Mouse (Mus musculus): ENCODE data around the gene Bach2. TPM values are rescaled to one million over a fixed set of nuclear protein-coding genes. Genes with fewer than 3 reads are reported as not detected.

Bach2 gene
- polyA plus RNA-seq, 1 experiment from 2014 or later = 16.4 TPM

DNA sequence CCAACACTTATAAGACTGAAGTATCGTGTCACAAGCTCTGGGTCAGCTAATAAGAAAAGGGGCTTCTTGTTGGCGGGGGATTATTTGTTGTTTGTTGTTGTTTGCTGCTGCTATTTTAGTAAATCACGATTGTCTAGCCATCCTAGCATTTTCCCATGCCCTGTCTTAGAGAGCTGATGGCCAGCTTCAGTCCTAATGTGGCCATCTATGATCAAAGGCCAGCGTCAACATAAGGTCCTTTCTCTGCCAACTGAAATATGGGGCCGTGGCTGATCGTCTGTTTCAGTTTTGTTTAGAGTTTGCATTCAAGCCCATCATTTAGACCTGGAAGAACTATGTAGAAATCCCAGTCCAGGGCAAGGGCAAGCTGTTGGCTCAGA, 282.7 kb downstream of the Bach2 start:
- no peak overlapping the region for H3K4me2 ChIP-seq (ENCODE audit: low read depth, severe bottlenecking)
- H3K4me3 ChIP-seq (ENCODE audit: low read depth, low read length) = no peak overlapping the region
- no peak for ATAC-seq (ENCODE audit: insufficient number of reproducible peaks, low FRiP score, low TSS enrichment, low read depth)
- H3K4me1 ChIP-seq (ENCODE audit: control insufficient read depth, insufficient read depth, low read length) = peaks cover 40% of the 10 kb centered on the region
- no peaks in the 10 kb centered on the region for H3K36me3 ChIP-seq (ENCODE audit: control insufficient read depth, insufficient read depth, low read length)
- WGBS = 40% methylated on average over 6 of the region's 6 CpGs
- DNase-seq (ENCODE audit: low spot score) = no peak
- no peak overlapping the region for H3K9ac ChIP-seq (ENCODE audit: low read length)
- H3K27me3 ChIP-seq (ENCODE audit: control insufficient read depth, insufficient read depth, low read length) = no peaks in the 10 kb centered on the region
- H3K9me3 ChIP-seq (ENCODE audit: control insufficient read depth, low read length) = no peaks in the 10 kb centered on the region
- H3K27ac ChIP-seq (replicated peaks; ENCODE audit: low read depth, low read length) = 0 out of 2 replicates have a peak overlapping the region, but pooled peaks have one; percentile 33

GRCm38 (mm10) chr4:32522013-32522412, 283.4 kb downstream of the Bach2 start:
- Histone ChIP-seq H3K27me3 (ENCODE audit: control insufficient read depth, insufficient read depth, low read length) (no peaks in the 10 kb centered on the region), H3K4me2 (ENCODE audit: low read depth, severe bottlenecking) (no peak overlapping the region), H3K36me3 (ENCODE audit: control insufficient read depth, insufficient read depth, low read length) (no peaks in the 10 kb centered on the region), H3K4me1 (ENCODE audit: control insufficient read depth, insufficient read depth, low read length) (peaks cover 46% of the 10 kb centered on the region), H3K9me3 (ENCODE audit: control insufficient read depth, low read length) (no peaks in the 10 kb centered on the region), H3K4me3 (ENCODE audit: low read depth, low read length) (no peak overlapping the region), H3K27ac (replicated peaks; ENCODE audit: low read depth, low read length) (peak overlapping the region; percentile 39; the same call in 1 of the 2 replicates), H3K9ac (ENCODE audit: low read length) (no peak overlapping the region)
- ATAC-seq (ENCODE audit: insufficient number of reproducible peaks, low FRiP score, low TSS enrichment, low read depth) = no peak
- 52% methylated on average over 2 of the region's 2 CpGs for WGBS
- DNase-seq (ENCODE audit: low spot score) = no peak

GRCm38 (mm10) chr4:32524282-32524681, 285.7 kb downstream of the Bach2 start:
- ATAC-seq (ENCODE audit: insufficient number of reproducible peaks, low FRiP score, low TSS enrichment, low read depth) = no peak
- 23% methylated on average over 2 of the region's 2 CpGs for WGBS
- Histone ChIP-seq H3K9me3 (ENCODE audit: control insufficient read depth, low read length) (no peaks in the 10 kb centered on the region), H3K27me3 (ENCODE audit: control insufficient read depth, insufficient read depth, low read length) (no peaks in the 10 kb centered on the region), H3K4me3 (ENCODE audit: low read depth, low read length) (no peak overlapping the region), H3K4me2 (ENCODE audit: low read depth, severe bottlenecking) (no peak overlapping the region), H3K4me1 (ENCODE audit: control insufficient read depth, insufficient read depth, low read length) (peaks cover 46% of the 10 kb centered on the region), H3K36me3 (ENCODE audit: control insufficient read depth, insufficient read depth, low read length) (no peaks in the 10 kb centered on the region), H3K27ac (replicated peaks; ENCODE audit: low read depth, low read length) (no peak overlapping the region), H3K9ac (ENCODE audit: low read length) (no peak overlapping the region)
- DNase-seq (ENCODE audit: low spot score) = no peak

DNA sequence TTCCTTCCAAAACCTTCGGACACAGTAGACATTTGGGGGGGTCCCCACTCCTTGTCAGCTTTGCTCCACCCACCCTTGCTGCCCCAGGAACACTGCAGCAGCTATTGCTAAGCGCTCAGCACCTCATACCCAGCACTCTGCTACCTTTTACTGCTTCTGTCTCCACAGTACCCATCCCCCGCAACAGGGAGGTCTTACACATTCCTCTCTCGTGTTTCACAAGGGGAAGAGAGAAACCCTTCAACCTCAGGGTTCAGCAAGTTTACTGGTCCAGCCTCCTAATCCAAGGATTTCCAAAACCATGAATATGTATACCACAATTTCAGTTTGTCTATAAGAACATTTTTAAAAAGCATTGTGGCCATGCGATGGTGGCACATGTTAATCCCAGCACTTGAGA, 286.4 kb downstream of the Bach2 start:
- no peaks in the 10 kb centered on the region for H3K9me3 ChIP-seq (ENCODE audit: control insufficient read depth, low read length)
- ATAC-seq (ENCODE audit: insufficient number of reproducible peaks, low FRiP score, low TSS enrichment, low read depth) = no peak
- H3K4me2 ChIP-seq (ENCODE audit: low read depth, severe bottlenecking) = no peak overlapping the region
- H3K36me3 ChIP-seq (ENCODE audit: control insufficient read depth, insufficient read depth, low read length) = no peaks in the 10 kb centered on the region
- H3K4me1 ChIP-seq (ENCODE audit: control insufficient read depth, insufficient read depth, low read length) = peaks cover 46% of the 10 kb centered on the region
- WGBS = 57% methylated on average over 5 of the region's 5 CpGs
- no peak overlapping the region for H3K4me3 ChIP-seq (ENCODE audit: low read depth, low read length)
- DNase-seq (ENCODE audit: low spot score) = peak; percentile 46
- no peak overlapping the region for H3K9ac ChIP-seq (ENCODE audit: low read length)
- H3K27me3 ChIP-seq (ENCODE audit: control insufficient read depth, insufficient read depth, low read length) = no peaks in the 10 kb centered on the region
- no peak overlapping the region for H3K27ac ChIP-seq (replicated peaks; ENCODE audit: low read depth, low read length)

- Histone ChIP-seq H3K36me3 (ENCODE audit: control insufficient read depth, insufficient read depth, low read length) (no peaks in the 10 kb centered on the region), H3K9ac (ENCODE audit: low read length) (no peak overlapping the region), H3K4me3 (ENCODE audit: low read depth, low read length) (no peak overlapping the region), H3K9me3 (ENCODE audit: control insufficient read depth, low read length) (no peaks in the 10 kb centered on the region), H3K27me3 (ENCODE audit: control insufficient read depth, insufficient read depth, low read length) (no peaks in the 10 kb centered on the region), H3K4me1 (ENCODE audit: control insufficient read depth, insufficient read depth, low read length) (peaks cover 45% of the 10 kb centered on the region), H3K27ac (replicated peaks; ENCODE audit: low read depth, low read length) (no peak overlapping the region), H3K4me2 (ENCODE audit: low read depth, severe bottlenecking) (no peak overlapping the region)
- ATAC-seq (ENCODE audit: insufficient number of reproducible peaks, low FRiP score, low TSS enrichment, low read depth) (no peak), DNase-seq (ENCODE audit: low spot score) (no peak)
- WGBS = 71% methylated on average over 9 of the region's 9 CpGs
These were observed 287.7 kb downstream of the Bach2 start for GRCm38 (mm10) chr4:32526228-32526836.

GRCm38 (mm10) chr4:32529443-32529995, 290.9 kb downstream of the Bach2 start:
- no peak for DNase-seq (ENCODE audit: low spot score)
- no peak overlapping the region for H3K4me3 ChIP-seq (ENCODE audit: low read depth, low read length)
- no peak overlapping the region for H3K4me2 ChIP-seq (ENCODE audit: low read depth, severe bottlenecking)
- 86% methylated on average over 17 of the region's 17 CpGs for WGBS
- H3K9me3 ChIP-seq (ENCODE audit: control insufficient read depth, low read length) = no peaks in the 10 kb centered on the region
- H3K36me3 ChIP-seq (ENCODE audit: control insufficient read depth, insufficient read depth, low read length) = no peaks in the 10 kb centered on the region
- peaks cover 41% of the 10 kb centered on the region for H3K4me1 ChIP-seq (ENCODE audit: control insufficient read depth, insufficient read depth, low read length)
- H3K9ac ChIP-seq (ENCODE audit: low read length) = no peak overlapping the region
- no peak for ATAC-seq (ENCODE audit: insufficient number of reproducible peaks, low FRiP score, low TSS enrichment, low read depth)
- no peaks in the 10 kb centered on the region for H3K27me3 ChIP-seq (ENCODE audit: control insufficient read depth, insufficient read depth, low read length)
- H3K27ac ChIP-seq (replicated peaks; ENCODE audit: low read depth, low read length) = no peak overlapping the region

DNA sequence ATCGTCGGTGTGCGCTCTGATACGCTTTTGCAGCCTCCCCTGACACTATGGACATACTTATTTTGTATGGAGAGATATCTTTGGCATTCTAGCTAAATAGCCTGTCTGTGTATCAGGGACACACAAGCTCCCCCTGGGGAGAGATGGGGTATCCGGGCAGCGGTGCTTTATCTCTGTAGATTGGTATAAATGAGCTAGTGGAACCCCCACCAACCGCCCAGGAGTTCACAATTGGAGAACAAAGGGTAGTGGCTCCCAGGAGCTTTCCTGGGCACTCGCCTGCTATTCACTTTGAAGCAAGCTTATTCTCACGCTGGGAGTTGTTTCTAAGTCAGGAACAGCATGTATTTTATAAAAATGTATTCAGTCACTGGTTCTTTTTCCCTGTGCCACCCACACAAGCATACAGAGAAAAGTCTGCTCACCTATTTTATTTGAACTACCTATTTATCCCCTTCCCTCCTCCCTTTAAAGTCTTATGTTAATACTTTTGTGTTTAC, 291.9 kb downstream of the Bach2 start:
- H3K36me3 ChIP-seq (ENCODE audit: control insufficient read depth, insufficient read depth, low read length) = no peaks in the 10 kb centered on the region
- H3K9me3 ChIP-seq (ENCODE audit: control insufficient read depth, low read length) = no peaks in the 10 kb centered on the region
- 58% methylated on average over 9 of the region's 9 CpGs for WGBS
- DNase-seq (ENCODE audit: low spot score) (no peak), ATAC-seq (ENCODE audit: insufficient number of reproducible peaks, low FRiP score, low TSS enrichment, low read depth) (no peak)
- no peak overlapping the region for H3K4me3 ChIP-seq (ENCODE audit: low read depth, low read length)
- peak overlapping the region; percentile 46; the same call in 1 of the 2 replicates for H3K4me2 ChIP-seq (ENCODE audit: low read depth, severe bottlenecking)
- no peaks in the 10 kb centered on the region for H3K27me3 ChIP-seq (ENCODE audit: control insufficient read depth, insufficient read depth, low read length)
- H3K27ac ChIP-seq (replicated peaks; ENCODE audit: low read depth, low read length) = peak overlapping the region; percentile 70
- peaks cover 35% of the 10 kb centered on the region for H3K4me1 ChIP-seq (ENCODE audit: control insufficient read depth, insufficient read depth, low read length)
- 0 out of 2 replicates have a peak overlapping the region, but pooled peaks have one; percentile 37 for H3K9ac ChIP-seq (ENCODE audit: low read length)

DNA sequence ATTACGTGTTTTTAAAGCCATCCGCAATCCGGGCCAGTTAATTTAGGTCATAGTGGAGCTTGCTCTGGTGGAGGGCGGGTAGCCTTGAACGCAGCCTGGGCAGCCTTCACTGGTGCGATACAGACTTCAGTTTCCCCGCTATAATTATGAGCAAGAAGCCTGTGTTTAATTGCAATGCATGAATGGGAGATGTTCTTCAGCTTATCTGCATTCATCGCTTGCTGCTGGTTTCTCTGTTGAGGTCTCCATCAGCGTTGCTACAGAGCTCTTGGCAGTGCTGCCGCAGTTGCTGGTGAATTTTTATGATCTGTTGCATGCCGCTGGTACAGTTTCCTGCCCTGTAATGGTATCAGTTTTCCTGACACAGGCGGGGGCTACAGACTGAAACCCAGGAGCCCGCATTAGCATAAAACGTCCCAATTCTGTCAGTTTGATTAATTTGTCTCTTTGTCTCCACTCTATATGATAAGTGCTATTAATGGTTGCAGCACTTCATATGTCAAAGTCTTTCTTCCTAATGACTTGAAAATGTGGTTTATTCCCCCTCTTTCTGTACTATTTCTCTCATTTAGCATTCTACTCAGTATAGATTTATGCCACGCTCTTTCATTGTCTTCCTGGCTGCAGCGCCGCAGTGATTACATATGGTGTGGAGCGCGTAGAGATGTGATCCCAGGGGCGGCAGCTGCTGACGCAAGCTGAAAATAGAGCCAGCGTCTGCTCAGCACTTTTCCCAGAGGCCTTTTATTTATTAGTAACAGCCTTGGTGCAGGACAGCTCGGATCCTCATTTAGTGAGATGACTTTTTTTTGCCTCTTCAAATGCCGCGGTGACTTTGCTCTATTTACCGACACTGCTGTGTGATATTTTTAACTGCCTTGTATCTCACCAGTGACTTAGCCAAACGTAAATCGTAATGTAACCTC, 292.6 kb downstream of the Bach2 start:
- DNase-seq (ENCODE audit: low spot score) (peak; percentile 65), ATAC-seq (ENCODE audit: insufficient number of reproducible peaks, low FRiP score, low TSS enrichment, low read depth) (peak; percentile 73)
- Histone ChIP-seq H3K4me2 (ENCODE audit: low read depth, severe bottlenecking) (peak overlapping the region; percentile 46), H3K36me3 (ENCODE audit: control insufficient read depth, insufficient read depth, low read length) (no peaks in the 10 kb centered on the region), H3K4me1 (ENCODE audit: control insufficient read depth, insufficient read depth, low read length) (peaks cover 38% of the 10 kb centered on the region), H3K27ac (replicated peaks; ENCODE audit: low read depth, low read length) (peak overlapping the region; percentile 70), H3K27me3 (ENCODE audit: control insufficient read depth, insufficient read depth, low read length) (no peaks in the 10 kb centered on the region), H3K9me3 (ENCODE audit: control insufficient read depth, low read length) (no peaks in the 10 kb centered on the region), H3K4me3 (ENCODE audit: low read depth, low read length) (peak overlapping the region; percentile 18; the same call in 1 of the 2 replicates), H3K9ac (ENCODE audit: low read length) (0 out of 2 replicates have a peak overlapping the region, but pooled peaks have one; percentile 37)
- WGBS = 19% methylated on average over 28 of the region's 28 CpGs
